Mouse (Mus musculus): ENCODE data around the gene Lrrc8d.
A peak's percentile ranks its signal among the peaks of the same experiment; 100 is the strongest.
"Not testable (repeated sequence)": the region's sequence is repeated elsewhere in the genome, so short reads cannot be mapped to it uniquely, and the experiment has no call there.

Gene Lrrc8d

GRCm38 (mm10) chr5:105865110-105865628 lies 165.4 kb downstream of the Lrrc8d start:
- not testable (repeated sequence) for DNase-seq

GRCm38 (mm10) chr5:105867427-105867826 lies 167.7 kb downstream of the Lrrc8d start:
- DNase-seq = no peak

GRCm38 (mm10) chr5:105867841-105868447 lies 168.2 kb downstream of the Lrrc8d start:
- no peak for DNase-seq

GRCm38 (mm10) chr5:105868593-105868992 lies 168.8 kb downstream of the Lrrc8d start:
- peak; percentile 83 for DNase-seq

- no peak for DNase-seq
Observed at GRCm38 (mm10) chr5:105869739-105870138, 170.0 kb downstream of the Lrrc8d start.

GRCm38 (mm10) chr5:105871140-105871539 lies 171.4 kb downstream of the Lrrc8d start:
- no peak for DNase-seq

- DNase-seq = no peak
Observed at GRCm38 (mm10) chr5:105872176-105872575, 172.4 kb downstream of the Lrrc8d start.

GRCm38 (mm10) chr5:105872916-105873315 lies 173.1 kb downstream of the Lrrc8d start:
- DNase-seq = no peak

GRCm38 (mm10) chr5:105873774-105874173 lies 174.0 kb downstream of the Lrrc8d start:
- DNase-seq = no peak

GRCm38 (mm10) chr5:105874476-105874875 lies 174.7 kb downstream of the Lrrc8d start:
- DNase-seq = no peak

GRCm38 (mm10) chr5:105876068-105876924 lies 176.5 kb downstream of the Lrrc8d start, which contains the start of gene Zfp326:
TSS of gene Zfp326 (plus strand) at chr5:105876565.
- peak; percentile 89 for DNase-seq

- DNase-seq = no peak
Observed at GRCm38 (mm10) chr5:105876925-105877774, 177.4 kb downstream of the Lrrc8d start.
